Mouse (Mus musculus) embryo, embryonic 11 days (tissue): ENCODE data around the gene Dzip1l.
"Not testable (repeated sequence)": the region's sequence is repeated elsewhere in the genome, so short reads cannot be mapped to it uniquely, and the experiment has no call there.

Experiments used
- DNase-seq: peaks from one replicate; pipeline ENCODE4 v3.0.0-alpha.2; 2015

The Dzip1l gene

DNA sequence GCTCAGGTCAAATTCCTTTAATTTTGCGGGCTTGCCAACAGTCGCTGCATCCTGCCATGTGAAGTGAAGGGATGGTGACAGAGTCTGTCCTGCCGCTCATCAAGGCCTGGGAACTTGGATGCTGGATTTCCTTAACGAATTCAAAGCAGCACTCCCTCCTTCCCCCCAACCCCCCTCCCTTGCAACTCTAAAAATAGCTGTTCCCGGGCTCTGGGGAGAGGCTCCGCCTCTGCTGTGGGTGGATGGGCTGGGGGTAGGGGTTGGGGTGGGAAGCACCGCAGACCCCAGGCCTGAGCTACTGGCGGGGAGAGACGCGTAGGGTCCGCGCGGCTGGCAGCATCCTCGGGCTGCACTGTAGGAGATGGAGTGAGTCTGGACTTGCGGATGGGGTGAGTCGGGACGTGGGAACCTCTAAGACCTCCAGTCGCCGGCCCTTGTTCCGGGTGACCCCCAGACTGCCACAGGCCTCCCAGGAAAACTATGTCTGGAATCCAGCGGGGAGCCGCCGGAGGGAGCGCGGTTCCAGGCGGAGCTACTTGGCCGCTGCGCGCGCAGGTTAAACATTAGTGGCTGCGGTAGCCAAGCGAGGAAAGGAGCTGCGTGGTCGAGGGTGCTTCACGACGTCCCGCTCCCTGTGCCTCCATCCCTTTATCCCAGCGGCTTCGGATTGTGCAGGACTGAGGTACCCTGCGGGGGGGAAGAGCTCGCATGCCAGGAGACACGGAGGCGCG lies at the start of gene Dzip1l:
Gene Dzip1l, plus strand, starts transcription at position 216 of the 731 bp plus-strand sequence.
- peak; percentile 92 for DNase-seq

DNA sequence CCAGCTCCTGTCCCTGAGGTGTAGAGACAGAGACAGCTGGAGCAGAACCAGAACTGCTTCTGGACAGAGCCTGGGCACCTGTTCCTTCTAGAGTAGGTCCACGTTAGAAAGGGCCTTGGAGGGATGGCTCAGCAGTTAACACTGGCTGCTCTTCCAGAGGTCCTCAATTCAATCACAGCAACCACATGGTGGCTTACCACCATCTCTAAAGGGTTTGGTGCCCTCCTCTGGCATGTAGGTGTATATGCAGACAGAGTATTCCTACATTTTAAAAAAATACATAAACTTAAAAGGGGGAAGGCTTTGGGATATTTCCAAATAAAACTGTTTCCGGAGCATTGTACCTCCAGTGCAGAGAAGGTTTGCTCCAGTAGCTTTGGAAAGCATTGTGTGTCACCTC lies 48.6 kb upstream of the Dzip1l start:
- DNase-seq = peak; percentile 71

DNA sequence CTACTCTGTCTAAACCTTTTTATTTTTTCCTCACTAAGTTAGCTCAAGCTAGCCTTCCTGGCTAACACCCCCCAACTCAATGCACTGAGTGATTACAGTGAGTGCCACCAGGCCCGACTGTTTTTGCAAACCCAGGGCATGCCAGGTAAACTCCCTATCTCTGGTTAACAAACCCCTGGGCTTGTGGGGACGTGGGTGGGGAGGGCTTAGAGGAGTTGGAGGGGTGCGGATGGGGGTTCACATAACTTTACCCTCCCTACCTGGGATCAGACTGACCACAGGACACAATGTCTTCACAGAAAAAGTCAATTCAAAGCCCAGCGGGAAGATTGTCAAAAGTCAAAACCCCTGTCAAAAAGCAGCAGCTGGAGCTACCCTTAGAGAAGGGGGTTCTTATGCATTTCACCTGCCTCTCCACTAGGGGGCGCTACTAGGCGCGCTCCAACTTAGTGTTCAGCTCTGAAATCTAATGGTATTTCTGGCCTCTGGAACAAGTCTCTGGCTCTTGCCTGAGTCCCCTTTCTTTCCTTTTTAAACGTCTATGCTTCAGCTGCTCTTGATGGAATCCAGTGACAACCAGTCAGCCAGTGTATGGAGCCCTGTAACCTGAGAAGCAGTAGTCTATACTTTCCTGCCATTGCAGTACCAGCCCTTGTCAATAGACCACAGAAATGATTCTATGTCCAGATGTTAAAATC lies 41.6 kb upstream of the Dzip1l start:
- DNase-seq = peak; percentile 69

DNA sequence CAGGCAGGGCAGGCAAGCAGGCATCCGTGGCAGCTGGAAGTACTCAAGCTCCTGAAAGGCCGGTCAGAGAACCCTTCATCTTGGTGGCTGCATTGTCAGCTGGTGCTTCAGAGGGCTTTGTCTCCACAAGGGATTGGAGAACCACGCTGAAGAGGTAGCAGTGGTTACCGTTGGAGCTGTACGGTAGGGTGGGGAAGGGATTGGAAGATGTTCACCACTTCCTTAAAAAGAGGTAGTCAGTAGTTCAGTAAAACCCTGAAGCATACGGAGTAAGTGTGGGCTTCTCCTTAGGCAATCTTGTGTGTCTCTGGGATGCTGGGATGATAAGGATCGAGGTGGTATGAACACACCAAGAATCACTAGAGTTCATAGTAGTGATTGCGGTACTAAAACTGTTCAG lies 38.2 kb upstream of the Dzip1l start:
- DNase-seq = no peak

DNA sequence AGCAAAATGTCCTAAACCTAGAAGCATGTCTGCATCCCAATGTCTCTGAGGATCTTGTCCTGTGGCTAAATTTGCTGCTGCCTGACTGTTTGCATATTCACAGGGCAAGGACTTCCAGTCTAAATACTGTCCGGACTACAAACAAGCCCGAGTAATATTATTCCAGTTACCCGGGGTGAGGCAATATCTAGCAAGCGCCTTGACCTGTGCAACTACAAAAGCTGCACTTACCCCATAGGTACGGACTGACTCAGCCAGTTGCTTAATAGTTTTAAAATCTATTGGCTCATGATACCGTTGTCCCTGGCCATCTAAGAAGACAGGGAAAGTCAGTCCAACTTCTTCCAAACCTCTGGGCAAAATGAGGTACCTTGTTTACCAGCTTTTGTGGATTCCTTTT lies 30.2 kb upstream of the Dzip1l start:
- not testable (repeated sequence) for DNase-seq

DNA sequence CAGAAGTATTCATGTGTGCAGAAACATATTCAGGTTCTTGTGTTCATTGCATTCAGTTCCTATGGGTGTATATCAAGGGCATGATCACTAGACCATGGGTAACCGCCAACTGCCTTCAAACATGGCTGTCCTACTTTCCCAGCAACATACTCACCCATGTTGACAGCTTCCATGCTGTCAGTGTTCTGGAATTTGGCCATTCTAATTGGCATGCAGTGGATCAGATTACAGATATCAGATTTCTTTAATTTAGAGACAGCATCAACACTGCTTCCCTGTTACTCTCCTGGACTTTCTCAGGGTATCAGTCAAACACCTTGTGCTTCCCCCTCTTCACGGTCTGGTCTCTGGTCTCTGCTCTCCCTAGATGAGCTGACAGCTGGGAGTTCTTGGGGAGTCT lies 25.7 kb upstream of the Dzip1l start:
- no peak for DNase-seq

DNA sequence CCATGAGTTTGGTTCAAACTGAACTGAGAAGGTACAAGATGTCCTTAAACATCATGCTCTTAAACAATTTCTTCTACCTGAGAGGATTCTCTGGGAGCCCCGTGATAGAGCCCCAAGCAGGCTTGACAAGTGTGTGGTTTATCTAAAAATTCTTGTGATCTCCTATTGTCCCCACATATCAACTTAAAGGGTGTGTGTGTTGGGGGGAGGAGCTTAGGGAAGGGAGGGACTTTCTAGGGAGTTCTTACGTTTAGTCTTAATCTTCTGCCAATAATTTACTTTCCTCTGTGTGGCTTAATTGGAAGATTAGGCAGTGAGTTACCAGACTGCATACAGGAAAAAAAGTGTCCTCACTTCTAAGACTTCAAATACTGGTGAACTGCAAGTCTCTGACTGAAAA lies 17.1 kb upstream of the Dzip1l start, which contains the start of gene A4gnt:
Gene A4gnt, plus strand, starts transcription at position 301 of the 400 bp plus-strand sequence.
- no peak for DNase-seq

DNA sequence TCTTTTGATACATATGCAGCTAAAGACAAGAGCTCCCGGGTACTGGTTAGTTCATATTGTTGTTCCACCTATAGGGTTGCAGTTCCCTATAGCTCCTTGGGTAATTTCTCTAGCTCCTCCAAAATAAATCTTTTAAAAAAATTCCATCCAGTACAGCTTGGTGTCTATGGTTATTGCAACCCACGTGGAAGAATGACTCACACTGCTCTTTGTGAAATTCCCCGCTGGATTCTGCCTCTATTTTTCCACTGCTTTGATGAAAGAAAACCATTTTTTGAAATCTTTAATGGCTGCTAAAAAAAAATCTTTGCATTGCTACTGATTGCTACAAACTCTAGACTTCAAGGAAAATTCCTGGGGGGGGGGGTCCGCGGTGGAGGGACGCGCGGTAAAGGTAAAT lies 9.6 kb upstream of the Dzip1l start:
- no peak for DNase-seq

DNA sequence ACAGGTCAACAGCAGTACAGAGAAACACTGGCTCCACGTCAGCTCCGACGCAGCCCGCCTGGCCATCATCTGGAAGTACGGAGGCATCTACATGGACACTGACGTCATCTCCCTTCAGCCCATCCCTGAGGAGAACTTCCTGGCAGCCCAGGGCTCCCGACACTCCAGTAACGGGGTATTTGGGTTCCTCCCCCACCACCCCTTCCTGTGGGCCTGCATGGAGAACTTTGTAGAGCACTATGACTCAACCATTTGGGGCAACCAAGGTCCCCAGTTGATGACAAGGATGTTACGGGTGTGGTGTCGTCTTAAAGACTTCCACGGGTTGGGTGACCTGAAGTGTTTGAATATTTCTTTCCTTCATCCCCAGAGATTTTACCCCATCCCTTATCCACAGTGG lies 9.1 kb upstream of the Dzip1l start:
- DNase-seq = no peak

DNA sequence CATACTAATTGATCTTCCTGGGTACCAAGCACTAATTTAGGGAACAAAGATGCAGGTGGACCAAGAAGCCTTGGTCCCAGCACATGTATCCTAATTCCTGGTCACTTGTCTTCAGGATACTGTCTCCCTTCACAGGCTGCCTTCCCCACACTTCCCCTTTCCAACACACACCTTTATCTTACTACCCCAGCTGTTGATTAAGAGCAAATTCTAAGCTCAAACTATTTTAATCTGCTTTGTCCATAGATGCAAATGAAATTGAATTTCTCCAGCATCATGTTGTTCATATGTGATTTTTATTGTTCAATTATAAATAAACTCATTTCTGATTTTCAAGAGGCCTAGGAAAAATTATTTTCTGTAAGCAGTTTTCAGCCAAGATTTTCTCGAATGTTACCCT lies 7.3 kb upstream of the Dzip1l start:
- no peak for DNase-seq

DNA sequence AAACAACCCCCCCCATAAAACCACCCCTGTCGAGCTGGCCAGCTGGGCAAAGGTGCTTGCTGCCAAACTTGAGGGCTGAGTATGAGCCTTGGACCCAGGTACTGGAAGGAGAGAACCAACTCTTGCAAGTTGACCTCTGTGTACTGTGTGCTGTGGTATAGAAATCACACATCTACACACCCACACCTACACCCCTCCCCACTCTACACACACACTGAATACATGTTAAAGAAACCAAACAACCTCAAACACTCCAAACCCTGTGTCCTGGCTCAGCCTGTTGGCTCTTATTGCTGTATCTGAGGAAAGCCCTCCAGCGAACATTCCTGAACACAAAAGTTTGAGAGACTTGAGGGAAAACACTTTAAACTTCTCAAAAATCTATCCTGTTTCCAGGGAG lies 6.3 kb upstream of the Dzip1l start:
- no peak for DNase-seq

DNA sequence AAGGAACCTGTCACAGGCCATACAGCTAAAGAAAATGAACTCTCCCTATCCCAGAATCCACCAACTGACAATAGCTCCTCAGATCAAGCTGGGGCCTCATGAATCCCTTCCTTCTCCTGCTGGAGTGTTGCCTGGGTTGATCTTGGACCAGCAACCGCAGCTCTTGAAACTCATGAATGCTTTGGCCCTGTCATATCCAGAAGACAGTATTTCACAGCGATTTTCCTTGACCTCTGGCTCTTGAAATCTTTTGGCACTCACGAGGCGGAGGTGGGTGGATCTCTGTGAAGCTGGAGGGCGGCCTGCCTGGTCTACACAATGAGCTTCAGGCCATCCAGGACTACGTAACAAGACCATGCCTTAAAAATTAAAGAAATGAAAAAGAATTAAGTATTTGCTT lies 5.2 kb upstream of the Dzip1l start:
- DNase-seq = no peak

DNA sequence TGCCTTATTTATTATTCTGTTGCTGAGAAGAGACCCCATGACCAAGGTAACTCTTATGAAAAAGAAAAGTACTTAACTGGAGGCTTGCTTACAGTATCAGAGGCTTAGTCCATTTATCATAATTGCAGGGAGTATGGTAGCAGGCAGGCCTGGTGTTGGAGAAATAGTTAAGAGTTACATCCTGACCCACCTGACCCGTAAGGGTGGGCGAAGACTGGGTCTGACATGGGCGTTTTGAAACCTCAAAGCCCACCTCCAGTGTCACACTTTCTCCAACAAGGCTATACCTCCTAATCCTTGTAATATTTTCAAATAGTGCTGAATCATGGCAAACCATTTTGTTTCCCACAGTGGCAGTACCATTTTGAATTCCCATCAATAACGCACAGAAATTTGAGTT lies 715 bp upstream of the Dzip1l start:
- DNase-seq = no peak

DNA sequence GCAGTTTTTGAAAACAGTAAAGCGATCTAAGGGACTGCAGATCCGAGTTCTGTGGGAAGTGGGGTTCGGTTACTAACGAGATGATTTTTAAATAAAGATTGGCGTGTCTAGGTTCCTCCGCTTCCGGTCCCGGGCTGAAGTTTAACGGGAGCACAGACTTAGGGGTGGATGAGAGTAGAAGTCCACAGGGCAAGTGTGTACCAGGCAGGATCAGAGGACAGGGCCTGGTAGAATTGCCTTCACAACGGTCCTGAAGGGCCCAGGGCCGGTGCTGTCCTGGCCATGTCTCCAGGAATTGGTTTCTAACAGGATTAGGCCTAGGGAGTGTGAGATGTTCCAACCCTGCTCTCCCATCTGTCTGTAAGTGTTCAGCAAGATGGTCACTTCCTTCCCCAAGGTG lies 775 bp downstream of the Dzip1l start:
- no peak for DNase-seq

DNA sequence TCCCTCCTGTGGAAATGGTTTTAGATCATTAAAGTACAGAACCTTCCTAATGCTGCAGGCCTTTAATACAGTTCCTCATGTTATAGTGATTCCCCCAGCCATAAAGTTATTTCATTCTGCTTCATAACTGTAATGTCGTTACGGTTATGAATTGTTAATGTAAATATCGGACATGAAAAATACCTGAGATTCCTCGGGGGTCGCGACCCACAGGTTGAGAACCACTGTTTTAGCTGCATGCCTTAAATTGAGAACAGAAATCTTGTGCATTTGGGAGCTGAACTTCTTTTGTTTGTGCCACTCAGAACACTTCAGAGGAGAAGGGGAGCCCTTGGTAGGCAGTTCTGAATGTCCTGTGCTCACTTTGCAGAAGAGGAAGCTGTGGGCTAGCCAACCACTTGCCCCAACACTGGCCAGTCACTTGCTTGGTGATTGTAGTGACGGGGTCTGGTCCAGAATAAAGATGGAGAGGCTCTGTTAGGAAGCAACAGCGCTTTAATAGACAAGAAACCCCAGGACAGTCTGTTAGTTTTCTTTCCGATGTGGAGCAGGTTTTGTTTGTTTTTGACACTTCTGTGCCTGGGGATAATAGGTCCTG lies 1.3 kb downstream of the Dzip1l start:
- DNase-seq = no peak

DNA sequence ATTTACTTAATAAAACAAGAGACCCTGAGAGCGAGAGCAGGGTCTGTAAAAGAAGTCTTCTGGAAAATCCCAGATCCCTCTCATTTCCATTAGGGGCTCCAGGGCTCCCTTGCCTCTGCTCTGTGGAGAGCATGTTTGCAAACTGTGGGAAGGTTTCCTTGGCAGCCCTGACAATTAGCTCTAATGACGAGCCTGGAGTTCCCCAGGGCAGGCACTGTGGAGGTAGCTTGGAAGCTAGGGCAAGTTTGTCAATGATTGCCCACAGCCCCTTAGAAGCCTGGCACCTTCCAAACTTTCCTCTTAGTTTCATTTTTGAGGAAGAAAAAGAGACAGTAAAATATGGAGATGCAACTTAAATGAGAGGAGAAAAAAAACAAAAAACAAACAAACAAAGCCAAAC lies 2.5 kb downstream of the Dzip1l start:
- peak; percentile 40 for DNase-seq

DNA sequence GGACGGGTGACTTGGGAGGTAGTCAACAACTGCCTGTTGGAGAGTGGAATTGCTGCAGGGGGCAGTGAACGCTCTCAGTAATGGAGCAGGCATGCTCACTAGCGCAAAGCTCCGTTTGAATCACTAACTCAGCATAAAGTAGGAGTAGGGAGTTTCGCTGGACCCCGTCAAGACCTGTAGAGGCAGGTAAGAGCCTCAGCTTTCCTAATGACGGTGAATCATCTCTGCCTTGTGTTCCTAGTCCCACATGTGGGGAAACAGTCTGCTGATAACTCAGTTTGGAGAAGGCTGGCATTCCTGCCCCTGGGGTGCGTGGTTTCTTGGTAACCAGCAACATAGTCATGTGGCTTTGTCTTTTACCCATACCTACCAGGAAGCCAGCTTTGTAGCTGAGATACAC lies 3.0 kb downstream of the Dzip1l start:
- peak; percentile 25 for DNase-seq

DNA sequence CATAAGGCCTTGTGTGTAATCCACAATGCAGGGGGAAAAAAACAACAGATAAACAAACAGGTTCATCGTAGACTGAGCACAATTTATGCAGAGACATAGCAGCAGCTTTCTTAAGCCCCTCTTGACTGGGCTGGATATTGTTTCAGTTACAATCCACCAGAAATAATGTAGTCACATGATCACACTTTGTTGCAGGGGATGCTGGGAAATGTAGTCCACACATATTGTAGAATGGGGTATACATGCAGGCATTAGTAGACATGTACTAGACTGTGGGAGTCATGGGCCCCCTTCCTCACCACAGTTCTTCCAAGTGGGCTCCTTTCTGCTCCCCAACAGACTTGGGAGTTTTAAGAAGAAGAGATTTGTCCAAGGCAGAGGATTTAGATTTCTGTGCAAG lies 7.5 kb downstream of the Dzip1l start:
- DNase-seq = no peak

DNA sequence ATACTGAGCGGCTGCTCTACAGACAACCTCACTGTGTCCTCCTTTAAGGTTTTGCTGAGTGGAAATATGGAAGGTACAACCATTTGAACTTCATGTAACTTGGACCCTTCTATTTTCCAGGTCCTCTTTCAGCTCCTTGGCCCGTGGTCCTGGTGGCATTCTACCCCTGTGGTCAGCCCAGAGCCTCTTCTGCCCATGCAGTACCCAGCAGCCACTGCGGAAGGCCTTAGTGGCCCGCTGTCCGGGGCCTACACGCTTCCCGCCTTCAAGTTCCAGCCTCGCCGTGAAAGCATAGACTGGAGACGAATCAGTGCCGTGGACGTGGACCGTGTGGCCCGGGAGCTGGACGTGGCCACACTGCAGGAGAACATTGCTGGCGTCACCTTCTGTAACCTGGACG lies 7.9 kb downstream of the Dzip1l start:
- DNase-seq = no peak

DNA sequence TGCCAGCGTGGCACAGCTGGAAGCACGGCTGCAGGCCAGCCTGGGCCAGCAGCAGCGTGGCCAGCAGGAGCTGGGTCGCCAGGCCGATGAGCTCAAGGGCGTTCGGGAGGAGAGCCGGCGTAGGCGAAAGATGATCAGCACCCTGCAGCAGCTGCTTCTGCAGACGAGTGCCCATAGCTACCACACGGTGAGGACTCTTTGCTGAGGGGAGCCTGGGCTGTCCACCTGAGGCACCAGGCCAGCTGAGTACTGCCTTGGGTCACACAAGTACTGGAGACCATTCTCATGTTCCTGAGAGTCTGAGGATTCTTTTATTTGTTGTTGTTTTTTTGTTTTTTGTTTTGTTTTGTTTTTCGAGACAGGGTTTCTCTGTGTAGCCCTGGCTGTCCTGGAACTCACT lies 8.4 kb downstream of the Dzip1l start:
- DNase-seq = no peak

DNA sequence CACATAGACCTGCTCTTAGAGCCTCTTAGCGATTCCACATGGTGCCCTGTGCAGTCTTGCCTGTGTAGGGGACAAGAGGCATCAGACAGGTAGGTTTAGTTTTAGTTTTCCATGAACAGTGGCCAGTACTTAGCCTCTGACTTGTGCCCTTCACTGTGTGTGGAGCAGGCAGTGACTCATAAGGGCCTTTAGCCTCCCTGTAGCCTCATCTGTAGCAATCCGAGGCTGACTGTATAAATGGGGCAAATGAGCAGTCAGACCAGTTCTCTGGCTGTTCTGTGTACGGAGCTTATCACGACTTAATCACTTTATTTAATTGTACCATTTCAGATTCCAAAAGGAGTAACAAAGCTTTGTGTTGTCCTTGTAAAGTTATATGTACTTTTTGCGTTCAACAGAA lies 10.7 kb downstream of the Dzip1l start:
- DNase-seq = no peak

DNA sequence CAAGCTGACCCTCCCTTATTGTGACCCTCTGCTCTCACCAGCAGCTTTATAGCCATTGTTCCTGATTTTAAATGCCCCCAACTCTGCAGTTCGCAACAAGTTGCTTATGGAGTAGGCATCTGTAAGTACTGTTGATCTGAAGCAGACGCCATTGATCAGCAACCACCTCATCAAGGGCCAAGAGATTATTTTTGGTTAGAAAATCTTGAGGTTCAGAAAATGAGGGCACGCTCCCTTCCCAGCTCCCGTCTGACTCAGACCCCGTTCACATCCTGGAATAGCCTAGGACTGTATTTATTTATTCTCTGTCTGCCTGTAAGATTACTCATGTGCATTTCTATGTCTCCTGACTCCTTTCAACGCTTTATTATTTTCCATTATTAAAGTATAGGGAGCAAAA lies 16.1 kb downstream of the Dzip1l start:
- no peak for DNase-seq

DNA sequence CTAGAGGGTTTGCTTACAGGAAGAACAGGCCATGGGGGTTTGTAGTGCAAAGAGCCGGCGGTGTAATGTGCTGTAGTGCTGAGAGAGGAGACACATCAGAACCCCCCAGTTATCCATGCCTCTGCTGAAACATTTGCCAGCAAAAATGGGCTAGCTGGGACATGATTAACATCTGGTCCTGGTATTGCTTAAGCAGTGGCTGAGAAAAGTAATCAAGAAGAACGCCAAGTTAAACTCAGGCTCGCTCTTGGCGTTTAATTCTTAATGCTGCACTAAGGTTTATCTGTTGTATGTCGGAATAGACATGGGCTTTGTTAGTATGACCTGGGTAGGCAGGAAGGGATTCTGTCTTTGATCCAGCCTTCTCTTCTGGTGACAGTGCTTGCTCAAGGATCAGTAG lies 16.8 kb downstream of the Dzip1l start:
- DNase-seq = no peak

DNA sequence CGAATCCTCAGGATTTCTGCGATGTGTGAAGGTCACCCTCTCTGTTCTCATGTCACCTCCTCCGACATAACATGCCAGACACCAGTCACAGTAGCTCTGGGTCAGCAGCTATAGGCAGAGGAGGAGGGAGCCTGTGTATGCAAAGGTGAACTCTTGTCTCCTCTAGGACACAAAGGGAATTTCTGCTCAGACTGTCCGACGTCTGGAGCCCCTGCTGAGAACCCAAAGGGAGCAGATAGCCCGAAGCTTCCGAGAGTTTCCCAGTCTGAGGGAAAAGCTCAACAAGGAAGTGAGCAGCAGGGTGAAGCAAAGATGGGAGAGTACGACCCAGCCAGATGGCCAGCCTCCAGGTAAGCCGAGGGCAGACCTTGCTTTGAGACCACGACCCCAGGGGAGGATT lies 31.5 kb downstream of the Dzip1l start:
- no peak for DNase-seq
